Mouse (Mus musculus) small intestine, adult 2 months (tissue): ENCODE results near the gene Ubl3.

ENCODE experiments used
- CTCF ChIP-seq: fragments of 200-500 bp; IDR thresholded peaks from 2 replicates; pipeline ENCODE4 v1.5.1; 2012; ENCODE audit warnings: low read depth, mild to moderate bottlenecking, control low read depth, inconsistent platforms, low read length, moderate library complexity, mixed read lengths; ENCODE audit not compliant: insufficient replicate concordance, insufficient read length; ENCODE audit errors: extremely low read depth
- POLR2A ChIP-seq: fragments of 200-500 bp; IDR thresholded peaks from 2 replicates; pipeline ENCODE4 v1.6.1; 2012; ENCODE audit warnings: low read depth, mild to moderate bottlenecking, control low read depth, inconsistent platforms, low read length, moderate library complexity

DNA sequence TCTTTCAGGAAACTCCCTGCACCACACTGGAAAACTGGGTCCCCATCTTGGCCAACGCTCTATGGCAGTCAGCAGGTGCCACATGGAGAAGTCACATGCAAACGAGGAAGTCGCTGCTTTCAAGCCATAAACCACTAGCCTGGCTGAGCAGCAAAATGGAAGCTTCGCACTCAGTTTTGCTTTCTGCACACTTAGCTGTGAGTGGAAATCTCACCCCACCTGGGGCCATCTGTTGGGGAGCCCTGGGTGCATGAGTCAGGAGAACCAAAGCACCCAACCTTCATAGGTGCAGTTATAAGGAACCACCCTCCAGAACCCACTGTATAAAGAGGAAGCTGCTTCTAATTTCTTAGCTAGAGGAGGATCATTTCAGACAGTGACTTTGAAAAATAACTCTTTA is 59.6 kb downstream of the Ubl3 start:
- no peak for TF ChIP-seq CTCF
- no peak for TF ChIP-seq POLR2A
